Mouse (Mus musculus): ENCODE measurements around the gene Hcrt. TPM values are rescaled to one million over a fixed set of nuclear protein-coding genes. Genes with fewer than 3 reads are reported as not detected.

The Hcrt gene
- total and polyA plus RNA-seq, 3 experiments, result not detected

- TF ChIP-seq GATA1 (IDR thresholded peaks at IDR 0.05; ENCODE audit: borderline replicate concordance, low read length), result no peak
- TF ChIP-seq POLR2AphosphoS5 (IDR thresholded peaks at IDR 0.05; ENCODE audit: insufficient replicate concordance, low read depth, low read length), result no peak
- TF ChIP-seq TAL1 (conservative IDR thresholded peaks at IDR 0.05; ENCODE audit: low read depth, low read length), result no peak
- no peak for TF ChIP-seq CTCF (IDR thresholded peaks at IDR 0.05; ENCODE audit: low read depth, low read length)
- no peak for TF ChIP-seq GATA2 (IDR thresholded peaks at IDR 0.05; ENCODE audit: borderline replicate concordance, low read depth, low read length)
These were observed 21.6 kb upstream of the Hcrt start for GRCm38 (mm10) chr11:100784286-100784685.

DNA sequence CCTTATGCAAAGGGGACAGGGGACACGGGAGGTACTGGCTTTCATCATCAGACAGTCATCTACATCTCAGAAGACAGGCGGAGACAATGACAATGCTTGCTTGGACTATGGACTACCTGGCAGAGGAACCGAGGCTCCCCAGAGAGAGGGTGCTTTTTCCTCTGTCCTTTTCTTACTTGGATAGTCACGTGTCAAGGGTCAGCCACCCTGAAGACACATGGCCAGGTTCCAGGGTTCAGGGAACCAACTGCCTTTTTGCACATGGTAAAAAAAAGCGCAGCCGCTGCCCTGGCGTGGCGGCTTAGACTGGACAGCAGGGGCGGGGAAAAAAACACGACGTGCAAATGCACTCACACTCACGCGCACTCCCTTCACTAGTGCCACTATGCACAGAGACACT, 19.8 kb upstream of the Hcrt start:
- Histone ChIP-seq H3K4me1 (ENCODE audit: insufficient read depth, low read depth, low read length) (no peaks in the 10 kb centered on the region; the same call in 1 of the 2 replicates), H3K4me3 (ENCODE audit: low read depth, low read length) (no peak overlapping the region), H3K36me3 (replicated peaks) (peaks cover 96% of the 10 kb centered on the region), H3K27me3 (ENCODE audit: insufficient read depth, low read length) (no peaks in the 10 kb centered on the region), H3K9me3 (replicated peaks) (no peaks in the 10 kb centered on the region)
- DNase-seq (ENCODE audit: low spot score) (no peak), ATAC-seq (ENCODE audit: extremely low read depth, insufficient number of reproducible peaks, low FRiP score, poor library complexity, severe bottlenecking) (no peak)
- no peak for TF ChIP-seq TAL1 (conservative IDR thresholded peaks at IDR 0.05; ENCODE audit: low read depth, low read length)
- TF ChIP-seq GATA2 (IDR thresholded peaks at IDR 0.05; ENCODE audit: borderline replicate concordance, low read depth, low read length), result no peak
- TF ChIP-seq GATA1 (IDR thresholded peaks at IDR 0.05; ENCODE audit: borderline replicate concordance, low read length), result no peak
- TF ChIP-seq POLR2AphosphoS5 (IDR thresholded peaks at IDR 0.05; ENCODE audit: insufficient replicate concordance, low read depth, low read length), result no peak
- no peak for TF ChIP-seq CTCF (IDR thresholded peaks at IDR 0.05; ENCODE audit: low read depth, low read length)

More at GRCm38 (mm10) chr11:100784286-100784685, 21.6 kb upstream of the Hcrt start:
- Histone ChIP-seq H3K4me3 (ENCODE audit: low read depth, low read length) (no peak overlapping the region), H3K9me3 (replicated peaks) (no peaks in the 10 kb centered on the region), H3K4me1 (ENCODE audit: insufficient read depth, low read depth, low read length) (no peaks in the 10 kb centered on the region; the same call in 1 of the 2 replicates), H3K27me3 (ENCODE audit: insufficient read depth, low read length) (no peaks in the 10 kb centered on the region), H3K36me3 (replicated peaks) (peaks cover 98% of the 10 kb centered on the region)
- no peak for DNase-seq (ENCODE audit: low spot score)
- ATAC-seq (ENCODE audit: extremely low read depth, insufficient number of reproducible peaks, low FRiP score, poor library complexity, severe bottlenecking), result no peak

GRCm38 (mm10) chr11:100781763-100782475, 19.2 kb upstream of the Hcrt start:
- no peak for DNase-seq (ENCODE audit: low spot score)
- H3K4me3 ChIP-seq (ENCODE audit: low read depth, low read length), result no peak overlapping the region
- no peaks in the 10 kb centered on the region for H3K27me3 ChIP-seq (ENCODE audit: insufficient read depth, low read length)
- H3K9me3 ChIP-seq (replicated peaks), result no peaks in the 10 kb centered on the region
- TF ChIP-seq GATA2 (IDR thresholded peaks at IDR 0.05; ENCODE audit: borderline replicate concordance, low read depth, low read length), result no peak
- TF ChIP-seq TAL1 (conservative IDR thresholded peaks at IDR 0.05; ENCODE audit: low read depth, low read length), result no peak
- TF ChIP-seq POLR2AphosphoS5 (IDR thresholded peaks at IDR 0.05; ENCODE audit: insufficient replicate concordance, low read depth, low read length), result no peak
- TF ChIP-seq CTCF (IDR thresholded peaks at IDR 0.05; ENCODE audit: low read depth, low read length), result no peak
- TF ChIP-seq GATA1 (IDR thresholded peaks at IDR 0.05; ENCODE audit: borderline replicate concordance, low read length), result no peak
- peaks cover 95% of the 10 kb centered on the region for H3K36me3 ChIP-seq (replicated peaks)
- no peaks in the 10 kb centered on the region; the same call in 1 of the 2 replicates for H3K4me1 ChIP-seq (ENCODE audit: insufficient read depth, low read depth, low read length)
- no peak for ATAC-seq (ENCODE audit: extremely low read depth, insufficient number of reproducible peaks, low FRiP score, poor library complexity, severe bottlenecking)

GRCm38 (mm10) chr11:100780247-100780646, 17.5 kb upstream of the Hcrt start:
- no peaks in the 10 kb centered on the region; the same call in 1 of the 2 replicates for H3K4me1 ChIP-seq (ENCODE audit: insufficient read depth, low read depth, low read length)
- no peaks in the 10 kb centered on the region for H3K27me3 ChIP-seq (ENCODE audit: insufficient read depth, low read length)
- no peak overlapping the region for H3K4me3 ChIP-seq (ENCODE audit: low read depth, low read length)
- TF ChIP-seq CTCF (IDR thresholded peaks at IDR 0.05; ENCODE audit: low read depth, low read length), result no peak
- TF ChIP-seq TAL1 (conservative IDR thresholded peaks at IDR 0.05; ENCODE audit: low read depth, low read length), result no peak
- TF ChIP-seq GATA1 (IDR thresholded peaks at IDR 0.05; ENCODE audit: borderline replicate concordance, low read length), result no peak
- TF ChIP-seq POLR2AphosphoS5 (IDR thresholded peaks at IDR 0.05; ENCODE audit: insufficient replicate concordance, low read depth, low read length), result no peak
- no peak for TF ChIP-seq GATA2 (IDR thresholded peaks at IDR 0.05; ENCODE audit: borderline replicate concordance, low read depth, low read length)
- DNase-seq (ENCODE audit: low spot score) (no peak), ATAC-seq (ENCODE audit: extremely low read depth, insufficient number of reproducible peaks, low FRiP score, poor library complexity, severe bottlenecking) (no peak)
- H3K9me3 ChIP-seq (replicated peaks), result no peaks in the 10 kb centered on the region
- H3K36me3 ChIP-seq (replicated peaks), result peaks cover 90% of the 10 kb centered on the region

DNA sequence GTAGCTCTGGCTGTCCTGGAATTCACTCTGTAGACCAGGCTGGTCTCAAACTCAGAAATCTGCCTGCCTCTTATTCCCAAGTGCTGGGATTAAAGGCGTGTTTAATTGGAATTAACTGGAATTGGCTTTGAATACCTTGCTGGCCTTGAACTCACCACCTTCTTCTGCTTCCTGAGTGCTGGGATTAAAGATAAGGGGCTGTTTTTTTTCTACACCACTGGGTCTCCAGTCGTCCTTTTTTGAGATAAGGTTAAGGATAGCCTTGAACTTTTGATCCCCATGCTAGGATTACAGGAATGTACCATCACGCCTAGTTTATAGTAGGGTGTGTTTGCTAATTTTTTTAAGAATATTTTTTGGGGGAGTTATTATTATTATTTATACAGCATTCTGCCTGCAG, 15.3 kb upstream of the Hcrt start:
- Histone ChIP-seq H3K36me3 (replicated peaks) (peaks cover 73% of the 10 kb centered on the region), H3K9me3 (replicated peaks) (no peaks in the 10 kb centered on the region), H3K27me3 (ENCODE audit: insufficient read depth, low read length) (no peaks in the 10 kb centered on the region), H3K4me3 (ENCODE audit: low read depth, low read length) (no peak overlapping the region), H3K4me1 (ENCODE audit: insufficient read depth, low read depth, low read length) (peaks cover 6% of the 10 kb centered on the region; the same call in 1 of the 2 replicates)
- DNase-seq (ENCODE audit: low spot score) (no peak), ATAC-seq (ENCODE audit: extremely low read depth, insufficient number of reproducible peaks, low FRiP score, poor library complexity, severe bottlenecking) (no peak)
- TF ChIP-seq CTCF (IDR thresholded peaks at IDR 0.05; ENCODE audit: low read depth, low read length) (no peak), POLR2AphosphoS5 (IDR thresholded peaks at IDR 0.05; ENCODE audit: insufficient replicate concordance, low read depth, low read length) (no peak), GATA1 (IDR thresholded peaks at IDR 0.05; ENCODE audit: borderline replicate concordance, low read length) (no peak), GATA2 (IDR thresholded peaks at IDR 0.05; ENCODE audit: borderline replicate concordance, low read depth, low read length) (no peak), TAL1 (conservative IDR thresholded peaks at IDR 0.05; ENCODE audit: low read depth, low read length) (no peak)

DNA sequence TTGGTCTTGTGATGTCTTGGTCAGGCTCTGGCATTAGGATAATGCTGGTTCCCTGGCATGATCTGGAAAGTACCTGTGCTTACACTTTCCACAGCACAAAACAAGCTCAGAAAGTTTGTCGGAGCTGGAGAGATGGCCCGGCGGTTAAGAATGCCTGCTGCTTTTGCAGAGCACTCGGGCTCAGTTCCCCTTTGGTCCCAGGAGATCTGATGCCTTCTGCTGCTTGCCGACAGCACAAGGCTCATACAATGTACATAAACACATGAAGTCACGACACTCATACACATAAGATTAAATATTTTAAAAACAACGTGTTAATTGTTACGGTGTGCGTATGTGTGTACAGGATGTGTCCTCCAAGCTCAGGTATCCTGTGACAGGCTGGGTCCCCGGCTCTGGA, 13.2 kb upstream of the Hcrt start:
- no peak for TF ChIP-seq CTCF (IDR thresholded peaks at IDR 0.05; ENCODE audit: low read depth, low read length)
- no peak for TF ChIP-seq POLR2AphosphoS5 (IDR thresholded peaks at IDR 0.05; ENCODE audit: insufficient replicate concordance, low read depth, low read length)
- TF ChIP-seq TAL1 (conservative IDR thresholded peaks at IDR 0.05; ENCODE audit: low read depth, low read length), result no peak
- no peak for TF ChIP-seq GATA2 (IDR thresholded peaks at IDR 0.05; ENCODE audit: borderline replicate concordance, low read depth, low read length)
- TF ChIP-seq GATA1 (IDR thresholded peaks at IDR 0.05; ENCODE audit: borderline replicate concordance, low read length), result no peak

More for the DNA sequence above, 13.2 kb upstream of the Hcrt start:
- Histone ChIP-seq H3K27me3 (ENCODE audit: insufficient read depth, low read length) (no peaks in the 10 kb centered on the region), H3K36me3 (replicated peaks) (peaks cover 51% of the 10 kb centered on the region), H3K4me3 (ENCODE audit: low read depth, low read length) (no peak overlapping the region), H3K4me1 (ENCODE audit: insufficient read depth, low read depth, low read length) (peaks cover 9% of the 10 kb centered on the region), H3K9me3 (replicated peaks) (no peaks in the 10 kb centered on the region)
- ATAC-seq (ENCODE audit: extremely low read depth, insufficient number of reproducible peaks, low FRiP score, poor library complexity, severe bottlenecking) (no peak), DNase-seq (ENCODE audit: low spot score) (no peak)

Data from G1E (cell line).